Mouse (Mus musculus): ENCODE measurements around the gene Rbm7. TPM values are rescaled to one million over a fixed set of nuclear protein-coding genes. Genes with fewer than 3 reads are reported as not detected.

Gene Rbm7
- polyA plus RNA-seq, 1 experiment from 2014 or later: 130 TPM

- WGBS: 65% methylated on average over 3 of the region's 3 CpGs
- no peaks in the 10 kb centered on the region for H3K9me3 ChIP-seq
- H3K4me1 ChIP-seq: no peaks in the 10 kb centered on the region
- no peak overlapping the region for H3K4me3 ChIP-seq
- no peaks in the 10 kb centered on the region for H3K27me3 ChIP-seq
- H3K27ac ChIP-seq: no peak overlapping the region
- H3K4me2 ChIP-seq: no peak overlapping the region
- H3K9ac ChIP-seq: no peak overlapping the region
- no peak for ATAC-seq (ENCODE audit: borderline replicate concordance, extremely low read depth, low FRiP score, low TSS enrichment)
- no peaks in the 10 kb centered on the region for H3K36me3 ChIP-seq
Observed at GRCm38 (mm10) chr9:48458879-48459278, 36.2 kb downstream of the Rbm7 start.

GRCm38 (mm10) chr9:48455961-48456360, 39.1 kb downstream of the Rbm7 start:
- no peak overlapping the region for H3K9ac ChIP-seq
- H3K4me3 ChIP-seq: no peak overlapping the region
- H3K27me3 ChIP-seq: no peaks in the 10 kb centered on the region
- no peak overlapping the region for H3K4me2 ChIP-seq
- no peak overlapping the region for H3K27ac ChIP-seq
- no peaks in the 10 kb centered on the region for H3K9me3 ChIP-seq
- ATAC-seq (ENCODE audit: borderline replicate concordance, extremely low read depth, low FRiP score, low TSS enrichment): no peak
- H3K4me1 ChIP-seq: no peaks in the 10 kb centered on the region
- WGBS: 84% methylated on average over 3 of the region's 3 CpGs
- no peaks in the 10 kb centered on the region for H3K36me3 ChIP-seq

GRCm38 (mm10) chr9:48450066-48450465, 45.0 kb downstream of the Rbm7 start:
- 87% methylated on average over 17 of the region's 17 CpGs for WGBS
- no peak for ATAC-seq (ENCODE audit: borderline replicate concordance, extremely low read depth, low FRiP score, low TSS enrichment)

GRCm38 (mm10) chr9:48447783-48448209, 47.3 kb downstream of the Rbm7 start:
- Histone ChIP-seq H3K9me3 (no peaks in the 10 kb centered on the region), H3K4me3 (no peak overlapping the region), H3K36me3 (no peaks in the 10 kb centered on the region), H3K4me1 (no peaks in the 10 kb centered on the region), H3K9ac (no peak overlapping the region), H3K27me3 (no peaks in the 10 kb centered on the region), H3K4me2 (no peak overlapping the region), H3K27ac (no peak overlapping the region)
- WGBS: 37% methylated on average over 5 of the region's 5 CpGs
- no peak for ATAC-seq (ENCODE audit: borderline replicate concordance, extremely low read depth, low FRiP score, low TSS enrichment)

More at GRCm38 (mm10) chr9:48450066-48450465, 45.0 kb downstream of the Rbm7 start:
- no peak overlapping the region for H3K9ac ChIP-seq
- no peak overlapping the region for H3K4me2 ChIP-seq
- no peaks in the 10 kb centered on the region for H3K4me1 ChIP-seq
- H3K36me3 ChIP-seq: no peaks in the 10 kb centered on the region
- H3K27me3 ChIP-seq: no peaks in the 10 kb centered on the region
- no peak overlapping the region for H3K4me3 ChIP-seq
- no peak overlapping the region for H3K27ac ChIP-seq
- H3K9me3 ChIP-seq: no peaks in the 10 kb centered on the region

- Histone ChIP-seq H3K4me2 (no peak overlapping the region), H3K9me3 (no peaks in the 10 kb centered on the region), H3K27me3 (0 out of 2 replicates have a peak, but pooled peaks cover 3% of the 10 kb centered on the region), H3K9ac (no peak overlapping the region), H3K4me1 (no peaks in the 10 kb centered on the region), H3K36me3 (no peaks in the 10 kb centered on the region), H3K4me3 (no peak overlapping the region), H3K27ac (no peak overlapping the region)
- WGBS: 78% methylated on average over 2 of the region's 2 CpGs
- ATAC-seq (ENCODE audit: borderline replicate concordance, extremely low read depth, low FRiP score, low TSS enrichment): no peak
Observed at GRCm38 (mm10) chr9:48444821-48445220, 50.3 kb downstream of the Rbm7 start.

GRCm38 (mm10) chr9:48443873-48444272, 51.2 kb downstream of the Rbm7 start:
- Histone ChIP-seq H3K36me3 (no peaks in the 10 kb centered on the region), H3K27me3 (0 out of 2 replicates have a peak, but pooled peaks cover 3% of the 10 kb centered on the region), H3K4me3 (no peak overlapping the region), H3K9ac (no peak overlapping the region), H3K4me2 (no peak overlapping the region), H3K9me3 (no peaks in the 10 kb centered on the region), H3K4me1 (no peaks in the 10 kb centered on the region), H3K27ac (no peak overlapping the region)
- WGBS: 66% methylated on average over 1 of the region's 1 CpGs
- no peak for ATAC-seq (ENCODE audit: borderline replicate concordance, extremely low read depth, low FRiP score, low TSS enrichment)

Small RNA genes within 50 kb of the gene (microRNA-seq; reads per million reads assigned to microRNA genes)
- not detected for gene Gm23653

Other genes starting within 250 kb of the Rbm7 start
- 0.97 and 2.1 TPM in 2 replicates for gene Nxpe2, start 141.8 kb downstream of the Rbm7 start, polyA plus RNA-seq (2015; fragmentation: Nextera tagmentation; extraction: Ambion mirVana)
- 112 and 119 TPM in 2 replicates for gene Rexo2, start 14.7 kb downstream of the Rbm7 start, polyA plus RNA-seq (2015; fragmentation: Nextera tagmentation; extraction: Ambion mirVana)
- 29.6 and 30.2 TPM in 2 replicates for gene Gm5617, start 143 bp upstream of the Rbm7 start, polyA plus RNA-seq (2015; fragmentation: Nextera tagmentation; extraction: Ambion mirVana)
- gene Nnmt, start 109.9 kb upstream of the Rbm7 start, polyA plus RNA-seq (2015; fragmentation: Nextera tagmentation; extraction: Ambion mirVana): 1.5 and 1.6 TPM in 2 replicates

Data from lung, embryonic 15.5 days (tissue).